Mouse (Mus musculus) CD4-positive naive resting alpha-beta T cell, adult 76 days (primary cell): Measurements from ENCODE around the gene Rpa3. TPM values are rescaled to one million over a fixed set of nuclear protein-coding genes. Genes with fewer than 3 reads are reported as not detected.

Experiments
- total RNA-seq: library from RNA; stranded (reverse); gene quantifications from one replicate; pipeline ENCODE4 v1.2.4, GENCODE M21; 2023

Rpa3 gene
- 13.3 TPM for total RNA-seq

DNA sequence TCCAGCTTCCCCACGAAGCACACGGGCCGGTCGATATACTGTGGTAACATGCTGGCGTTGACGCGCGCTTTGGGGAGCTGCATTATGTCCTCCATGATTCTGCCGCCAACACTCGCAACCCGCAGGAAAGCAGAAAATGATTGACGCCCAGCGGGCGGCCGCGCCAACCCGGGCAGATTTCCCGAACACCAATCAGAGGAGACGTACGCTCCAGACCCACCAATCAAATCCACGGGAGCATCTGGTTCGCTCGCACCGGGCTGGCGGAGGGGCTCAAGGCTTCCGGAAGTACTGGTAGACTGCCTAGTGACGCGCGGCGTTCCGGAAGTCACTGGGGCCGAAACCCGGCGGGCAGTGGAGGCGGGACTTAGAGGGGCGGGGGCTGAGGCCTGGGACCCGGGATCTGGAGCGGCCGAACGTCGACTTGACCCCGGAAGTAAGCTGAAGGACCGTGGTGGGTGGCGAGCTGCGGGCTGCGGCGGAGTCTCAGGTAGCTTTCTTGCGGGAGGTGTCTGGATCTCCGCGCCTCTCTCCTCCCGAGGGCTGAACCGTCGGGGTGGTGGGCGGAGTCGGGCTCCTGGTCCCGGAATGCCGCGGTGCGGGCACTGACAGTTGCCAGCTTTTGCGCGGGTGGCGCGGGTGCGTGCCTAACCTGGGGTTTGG is at the start of gene Rpa3, which contains the start of the genes Umad1 and Gm45062:
Gene Rpa3 (minus strand): TSS at position 170 of the 663 bp plus-strand sequence.
Gene Umad1 (plus strand): TSS at position 285 of the 663 bp plus-strand sequence.
Gene Gm45062 (plus strand): TSS at position 447 of the 663 bp plus-strand sequence.

GRCm38 (mm10) chr6:8209047-8209865 is 49.7 kb downstream of the Rpa3 start, which contains the start of gene Mios:
Gene Mios (plus strand): TSS chr6:8209222.

Other genes with a start within 250 kb of the Rpa3 start
- gene Col28a1, start 66.6 kb downstream of the Rpa3 start, total RNA-seq: not detected
- 27.0 TPM for gene Mios, start 50.0 kb downstream of the Rpa3 start, total RNA-seq
- gene Umad1, start 115 bp upstream of the Rpa3 start, total RNA-seq: 9.3 TPM
- gene Gm45062, start 277 bp upstream of the Rpa3 start, total RNA-seq: not detected